Mouse (Mus musculus): Measurements from ENCODE around the gene Gm15319.
"Not testable (repeated sequence)": the region's sequence is repeated elsewhere in the genome, so short reads cannot be mapped to it uniquely, and the experiment has no call there.

Gene Gm15319

GRCm38 (mm10) chr8:20300042-20300441 is 63.0 kb downstream of the Gm15319 start:
- not testable (repeated sequence) for ATAC-seq (ENCODE audit: insufficient number of reproducible peaks, low FRiP score, low TSS enrichment)

- ATAC-seq (ENCODE audit: insufficient number of reproducible peaks, low FRiP score, low TSS enrichment), result not testable (repeated sequence)
These were observed 65.0 kb downstream of the Gm15319 start for GRCm38 (mm10) chr8:20297939-20298505.

- ATAC-seq (ENCODE audit: insufficient number of reproducible peaks, low FRiP score, low TSS enrichment), result peak; percentile 94
These were observed 66.0 kb downstream of the Gm15319 start for GRCm38 (mm10) chr8:20296803-20297702.

GRCm38 (mm10) chr8:20295881-20296280 is 67.1 kb downstream of the Gm15319 start:
- ATAC-seq (ENCODE audit: insufficient number of reproducible peaks, low FRiP score, low TSS enrichment), result not testable (repeated sequence)

- ATAC-seq (ENCODE audit: insufficient number of reproducible peaks, low FRiP score, low TSS enrichment), result not testable (repeated sequence)
These were observed 68.2 kb downstream of the Gm15319 start for GRCm38 (mm10) chr8:20294826-20295225.

GRCm38 (mm10) chr8:20293966-20294365 is 69.0 kb downstream of the Gm15319 start:
- not testable (repeated sequence) for ATAC-seq (ENCODE audit: insufficient number of reproducible peaks, low FRiP score, low TSS enrichment)

GRCm38 (mm10) chr8:20290015-20290414 is 73.0 kb downstream of the Gm15319 start:
- not testable (repeated sequence) for ATAC-seq (ENCODE audit: insufficient number of reproducible peaks, low FRiP score, low TSS enrichment)

- ATAC-seq (ENCODE audit: insufficient number of reproducible peaks, low FRiP score, low TSS enrichment), result not testable (repeated sequence)
These were observed 74.1 kb downstream of the Gm15319 start for GRCm38 (mm10) chr8:20288878-20289277.

- not testable (repeated sequence) for ATAC-seq (ENCODE audit: insufficient number of reproducible peaks, low FRiP score, low TSS enrichment)
These were observed 75.3 kb downstream of the Gm15319 start for GRCm38 (mm10) chr8:20287706-20288105.
